Mouse (Mus musculus) kidney, postnatal 0 days (tissue): ENCODE data around the gene A2ml1. TPM values are rescaled to one million over a fixed set of nuclear protein-coding genes. Genes with fewer than 3 reads are reported as not detected.

Experiments
- ATAC-seq: fragments of 200-750 bp; cut with Nextera tagmentation; replicated peaks from 2 replicates; pipeline ENCODE4 v1.8.0; 2017; ENCODE audit warnings: low read depth, moderate number of reproducible peaks, moderate TSS enrichment, moderate library complexity; ENCODE audit not compliant: low FRiP score
- DNase-seq: peaks from one replicate; pipeline ENCODE4 v3.0.0-alpha.2; 2016; ENCODE audit warnings: low spot score
- H3K27ac ChIP-seq: fragments of 300-500 bp; sonication (generic); 2 replicates; pipeline ENCODE4 v1.5.1; 2014; ENCODE audit warnings: mild to moderate bottlenecking
- H3K27me3 ChIP-seq: fragments of 300-500 bp; sonication (generic); 2 replicates; pipeline ENCODE4 v1.6.1; 2014; ENCODE audit warnings: low read length, mixed read lengths; ENCODE audit not compliant: insufficient read depth
- H3K36me3 ChIP-seq: fragments of 300-500 bp; sonication (generic); 2 replicates; pipeline ENCODE4 v1.6.1; 2014; ENCODE audit warnings: low read length, mixed read lengths; ENCODE audit not compliant: insufficient read depth
- H3K4me1 ChIP-seq: fragments of 300-500 bp; sonication (generic); replicated peaks from 2 replicates; pipeline ENCODE4 v1.6.1; 2014; ENCODE audit warnings: antibody characterized with exemption, low read length, mixed read lengths; ENCODE audit not compliant: insufficient read depth
- H3K4me2 ChIP-seq: fragments of 300-500 bp; sonication (generic); 2 replicates; pipeline ENCODE4 v1.6.1; 2014; ENCODE audit warnings: mild to moderate bottlenecking, low read length, moderate library complexity, mixed read lengths
- H3K4me3 ChIP-seq: fragments of 300-500 bp; sonication (generic); replicated peaks from 2 replicates; pipeline ENCODE4 v1.5.1; 2014; ENCODE audit warnings: low read depth, low read length
- H3K9ac ChIP-seq: fragments of 300-500 bp; sonication (generic); 2 replicates; pipeline ENCODE4 v1.6.1; 2014; ENCODE audit warnings: low read depth, low read length
- H3K9me3 ChIP-seq: fragments of 300-500 bp; sonication (generic); replicated peaks from 2 replicates; pipeline ENCODE4 v1.6.1; 2016; ENCODE audit warnings: low read length, inconsistent platforms, mixed read lengths
- CTCF ChIP-seq: IDR thresholded peaks from 2 replicates; pipeline ENCODE4 v1.5.1; 2016; ENCODE audit warnings: antibody characterized with exemption, low read depth, mild to moderate bottlenecking, moderate library complexity
- WGBS: fragments of 180-500 bp; shearing (Covaris S2); extraction: QIAGEN DNeasy Blood & Tissue Kit; methylation state at CpG from one replicate; pipeline ENCODE4 v1.1.7; 2014; 5-methylcytosine and 5-hydroxymethylcytosine counted together
- polyA plus RNA-seq: library from polyadenylated mRNA; unstranded; fragments of >200 nt; fragmentation: Nextera tagmentation; extraction: Ambion mirVana; gene quantifications from 2 replicates; pipeline ENCODE4 v1.2.1, GENCODE M21; 2015

The A2ml1 gene
- polyA plus RNA-seq, 1 experiment from 2014 or later, result 0.84 TPM

GRCm38 (mm10) chr6:128597121-128597522 lies 15.7 kb upstream of the A2ml1 start:
- under 1% methylated on average over 9 of the region's 9 CpGs for WGBS
- H3K9ac ChIP-seq, result peak overlapping the region; percentile 48

GRCm38 (mm10) chr6:128594651-128595050 lies 13.2 kb upstream of the A2ml1 start:
- Histone ChIP-seq H3K27ac (no peak overlapping the region), H3K9me3 (no peaks in the 10 kb centered on the region), H3K4me3 (no peak overlapping the region), H3K27me3 (no peaks in the 10 kb centered on the region), H3K36me3 (no peaks in the 10 kb centered on the region), H3K4me2 (no peak overlapping the region), H3K4me1 (no peaks in the 10 kb centered on the region), H3K9ac (no peak overlapping the region)
- TF ChIP-seq CTCF, result no peak
- 84% methylated on average over 9 of the region's 9 CpGs for WGBS
- DNase-seq, result no peak
- no peak for ATAC-seq

More at GRCm38 (mm10) chr6:128597121-128597522, 15.7 kb upstream of the A2ml1 start:
- TF ChIP-seq CTCF, result no peak
- DNase-seq, result peak; percentile 95
- ATAC-seq, result peak; percentile 96
- no peaks in the 10 kb centered on the region for H3K36me3 ChIP-seq
- H3K27me3 ChIP-seq, result no peaks in the 10 kb centered on the region
- H3K4me2 ChIP-seq, result peak overlapping the region; percentile 57
- H3K9me3 ChIP-seq, result no peaks in the 10 kb centered on the region
- H3K4me3 ChIP-seq, result peak overlapping the region; percentile 22
- H3K4me1 ChIP-seq, result no peaks in the 10 kb centered on the region
- H3K27ac ChIP-seq, result peak overlapping the region; percentile 70; the same call in 1 of the 2 replicates

GRCm38 (mm10) chr6:128589426-128589825 lies 8.0 kb upstream of the A2ml1 start:
- 72% methylated on average over 4 of the region's 4 CpGs for WGBS
- no peak overlapping the region for H3K27ac ChIP-seq

GRCm38 (mm10) chr6:128587619-128588018 lies 6.2 kb upstream of the A2ml1 start:
- 79% methylated on average over 6 of the region's 6 CpGs for WGBS

More at GRCm38 (mm10) chr6:128589426-128589825, 8.0 kb upstream of the A2ml1 start:
- no peak overlapping the region for H3K9ac ChIP-seq
- no peaks in the 10 kb centered on the region for H3K36me3 ChIP-seq
- no peak for TF ChIP-seq CTCF
- no peaks in the 10 kb centered on the region for H3K4me1 ChIP-seq
- no peak overlapping the region for H3K4me3 ChIP-seq
- no peaks in the 10 kb centered on the region for H3K27me3 ChIP-seq
- DNase-seq (no peak), ATAC-seq (no peak)
- no peaks in the 10 kb centered on the region for H3K9me3 ChIP-seq
- H3K4me2 ChIP-seq, result no peak overlapping the region

GRCm38 (mm10) chr6:128585642-128586245 lies 4.3 kb upstream of the A2ml1 start:
- H3K9ac ChIP-seq, result no peak overlapping the region
- ATAC-seq (no peak), DNase-seq (no peak)
- no peak for TF ChIP-seq CTCF
- no peaks in the 10 kb centered on the region for H3K4me1 ChIP-seq
- H3K27me3 ChIP-seq, result no peaks in the 10 kb centered on the region
- no peaks in the 10 kb centered on the region for H3K9me3 ChIP-seq
- no peak overlapping the region for H3K4me2 ChIP-seq
- 77% methylated on average over 11 of the region's 11 CpGs for WGBS
- H3K36me3 ChIP-seq, result no peaks in the 10 kb centered on the region
- H3K27ac ChIP-seq, result no peak overlapping the region
- H3K4me3 ChIP-seq, result no peak overlapping the region

More at GRCm38 (mm10) chr6:128587619-128588018, 6.2 kb upstream of the A2ml1 start:
- no peaks in the 10 kb centered on the region for H3K4me1 ChIP-seq
- no peak for ATAC-seq
- H3K36me3 ChIP-seq, result no peaks in the 10 kb centered on the region
- no peaks in the 10 kb centered on the region for H3K27me3 ChIP-seq
- no peak overlapping the region for H3K4me3 ChIP-seq
- no peak overlapping the region for H3K9ac ChIP-seq
- no peak for TF ChIP-seq CTCF
- H3K4me2 ChIP-seq, result no peak overlapping the region
- H3K27ac ChIP-seq, result no peak overlapping the region
- H3K9me3 ChIP-seq, result no peaks in the 10 kb centered on the region
- DNase-seq, result no peak

GRCm38 (mm10) chr6:128584070-128584660 lies 2.8 kb upstream of the A2ml1 start:
- H3K9me3 ChIP-seq, result no peaks in the 10 kb centered on the region
- no peaks in the 10 kb centered on the region for H3K36me3 ChIP-seq
- H3K9ac ChIP-seq, result no peak overlapping the region
- 22% methylated on average over 10 of the region's 10 CpGs for WGBS
- DNase-seq, result peak; percentile 78
- H3K27me3 ChIP-seq, result no peaks in the 10 kb centered on the region
- H3K4me2 ChIP-seq, result peak overlapping the region; percentile 12
- H3K27ac ChIP-seq, result no peak overlapping the region
- peak; percentile 73 for TF ChIP-seq CTCF
- no peak overlapping the region for H3K4me3 ChIP-seq
- no peaks in the 10 kb centered on the region for H3K4me1 ChIP-seq
- ATAC-seq, result no peak
